Mouse (Mus musculus) forebrain, embryonic 14.5 days (tissue): ENCODE data around the gene Gcc2. TPM values are rescaled to one million over a fixed set of nuclear protein-coding genes. Genes with fewer than 3 reads are reported as not detected.
"Not testable (repeated sequence)": the region's sequence is repeated elsewhere in the genome, so short reads cannot be mapped to it uniquely, and the experiment has no call there.

Experiments
- ATAC-seq: fragments of 200-750 bp; cut with Nextera tagmentation; 2 replicates; pipeline ENCODE4 v1.8.0; 2017; ENCODE audit warnings: mild to moderate bottlenecking, moderate library complexity
- DNase-seq: peaks from one replicate; pipeline ENCODE4 v3.0.0-alpha.2; 2015; ENCODE audit warnings: low spot score
- H3K27ac ChIP-seq: fragments of 300-500 bp; sonication (generic); 2 replicates; pipeline ENCODE4 v1.5.1; 2014; ENCODE audit warnings: low read depth, mild to moderate bottlenecking, control low read depth, low read length, moderate library complexity
- H3K27me3 ChIP-seq: fragments of 300-500 bp; sonication (generic); replicated peaks from 2 replicates; pipeline ENCODE4 v1.6.1; 2014; ENCODE audit warnings: low read length, control low read depth, mixed read lengths; ENCODE audit not compliant: control insufficient read depth, insufficient read depth
- H3K36me3 ChIP-seq: fragments of 300-500 bp; sonication (generic); 2 replicates; pipeline ENCODE4 v1.6.1; 2014; ENCODE audit warnings: low read length, control low read depth; ENCODE audit not compliant: control insufficient read depth, insufficient read depth
- H3K4me1 ChIP-seq: fragments of 300-500 bp; sonication (generic); 2 replicates; pipeline ENCODE4 v1.6.1; 2014; ENCODE audit warnings: antibody characterized with exemption, low read length, control low read depth; ENCODE audit not compliant: control insufficient read depth, insufficient read depth
- H3K4me2 ChIP-seq: fragments of 300-500 bp; sonication (generic); 2 replicates; pipeline ENCODE4 v1.6.1; 2014; ENCODE audit warnings: mild to moderate bottlenecking, control low read depth, low read length
- H3K4me3 ChIP-seq: fragments of 300-500 bp; sonication (generic); 2 replicates; pipeline ENCODE4 v1.5.1; 2014; ENCODE audit warnings: low read depth, low read length, control low read depth
- H3K9ac ChIP-seq: fragments of 300-500 bp; sonication (generic); 2 replicates; pipeline ENCODE4 v1.6.1; 2014; ENCODE audit warnings: mild to moderate bottlenecking, low read length, control low read depth, moderate library complexity
- H3K9me3 ChIP-seq: fragments of 300-500 bp; sonication (generic); replicated peaks from 2 replicates; pipeline ENCODE4 v1.6.1; 2016; ENCODE audit warnings: low read length, control low read depth, mixed read lengths; ENCODE audit not compliant: control insufficient read depth
- WGBS: fragments of 180-500 bp; shearing (Covaris S2); extraction: QIAGEN DNeasy Blood & Tissue Kit; methylation state at CpG from one replicate; pipeline ENCODE4 v1.1.7; 2014; 5-methylcytosine and 5-hydroxymethylcytosine counted together
- polyA plus RNA-seq: library from polyadenylated mRNA; unstranded; fragments of >200 nt; fragmentation: Nextera tagmentation; extraction: Ambion mirVana; gene quantifications from 2 replicates; pipeline ENCODE4 v1.2.1, GENCODE M21; 2014

Gcc2 gene
- polyA plus RNA-seq, 1 experiment from 2014 or later: 56.8 TPM

GRCm38 (mm10) chr10:58214934-58215333, 40.4 kb upstream of the Gcc2 start:
- H3K4me3 ChIP-seq: no peak overlapping the region
- H3K27me3 ChIP-seq: no peaks in the 10 kb centered on the region
- H3K27ac ChIP-seq: no peak overlapping the region
- H3K4me1 ChIP-seq: no peaks in the 10 kb centered on the region
- no peak for DNase-seq
- H3K9ac ChIP-seq: no peak overlapping the region
- H3K36me3 ChIP-seq: no peaks in the 10 kb centered on the region
- H3K4me2 ChIP-seq: no peak overlapping the region
- no peak for ATAC-seq
- WGBS: 79% methylated on average over 5 of the region's 5 CpGs
- H3K9me3 ChIP-seq: no peaks in the 10 kb centered on the region

- H3K9me3 ChIP-seq: no peaks in the 10 kb centered on the region
- H3K4me1 ChIP-seq: no peaks in the 10 kb centered on the region
- no peak overlapping the region for H3K27ac ChIP-seq
- no peaks in the 10 kb centered on the region for H3K27me3 ChIP-seq
- DNase-seq: no peak
- no peak for ATAC-seq
- 87% methylated on average over 1 of the region's 1 CpGs for WGBS
- no peak overlapping the region for H3K4me2 ChIP-seq
- no peak overlapping the region for H3K4me3 ChIP-seq
- H3K9ac ChIP-seq: no peak overlapping the region
- no peaks in the 10 kb centered on the region for H3K36me3 ChIP-seq
These were observed 39.9 kb upstream of the Gcc2 start for GRCm38 (mm10) chr10:58215353-58215752.

- Histone ChIP-seq H3K27ac (no peak overlapping the region), H3K9me3 (no peaks in the 10 kb centered on the region; the same call in 1 of the 2 replicates), H3K27me3 (no peaks in the 10 kb centered on the region), H3K36me3 (no peaks in the 10 kb centered on the region), H3K4me1 (no peaks in the 10 kb centered on the region), H3K4me3 (no peak overlapping the region), H3K9ac (no peak overlapping the region), H3K4me2 (no peak overlapping the region)
- ATAC-seq (no peak), DNase-seq (no peak)
- 89% methylated on average over 3 of the region's 3 CpGs for WGBS
These were observed 37.9 kb upstream of the Gcc2 start for GRCm38 (mm10) chr10:58217366-58217765.

GRCm38 (mm10) chr10:58220726-58221125, 34.6 kb upstream of the Gcc2 start:
- Histone ChIP-seq H3K4me1 (no peaks in the 10 kb centered on the region), H3K9ac (no peak overlapping the region), H3K36me3 (no peaks in the 10 kb centered on the region), H3K27me3 (no peaks in the 10 kb centered on the region), H3K27ac (no peak overlapping the region), H3K4me2 (no peak overlapping the region), H3K4me3 (no peak overlapping the region), H3K9me3 (no peaks in the 10 kb centered on the region; the same call in 1 of the 2 replicates)
- no peak for DNase-seq
- ATAC-seq: no peak
- 86% methylated on average over 6 of the region's 6 CpGs for WGBS

- H3K9ac ChIP-seq, H3K4me2 ChIP-seq, H3K27ac ChIP-seq, ATAC-seq, H3K36me3 ChIP-seq, H3K4me1 ChIP-seq, H3K4me3 ChIP-seq, H3K9me3 ChIP-seq, H3K27me3 ChIP-seq, DNase-seq: not testable (repeated sequence)
- 86% methylated on average over 2 of the region's 2 CpGs for WGBS
These were observed 33.7 kb upstream of the Gcc2 start for GRCm38 (mm10) chr10:58221571-58221970.

GRCm38 (mm10) chr10:58223161-58223560, 32.1 kb upstream of the Gcc2 start:
- not testable (repeated sequence) for H3K4me3 ChIP-seq, DNase-seq, H3K27ac ChIP-seq, ATAC-seq, H3K9ac ChIP-seq, H3K4me1 ChIP-seq, H3K36me3 ChIP-seq, H3K27me3 ChIP-seq, H3K4me2 ChIP-seq, H3K9me3 ChIP-seq
- 87% methylated on average over 3 of the region's 6 CpGs for WGBS

- not testable (repeated sequence) for ATAC-seq, H3K4me2 ChIP-seq, H3K36me3 ChIP-seq, H3K9ac ChIP-seq, H3K27me3 ChIP-seq, H3K27ac ChIP-seq, H3K4me1 ChIP-seq, H3K4me3 ChIP-seq, H3K9me3 ChIP-seq
- peak; percentile 17 for DNase-seq
- WGBS: 87% methylated on average over 27 of the region's 31 CpGs
These were observed 31.1 kb upstream of the Gcc2 start for GRCm38 (mm10) chr10:58223972-58224805.

- not testable (repeated sequence) for ATAC-seq, H3K4me1 ChIP-seq, H3K9me3 ChIP-seq, H3K27me3 ChIP-seq, H3K27ac ChIP-seq, H3K36me3 ChIP-seq, DNase-seq, H3K9ac ChIP-seq, H3K4me2 ChIP-seq, H3K4me3 ChIP-seq
- WGBS: 85% methylated on average over 16 of the region's 18 CpGs
These were observed 30.2 kb upstream of the Gcc2 start, which contains the start of gene AW822073 for GRCm38 (mm10) chr10:58224827-58225785. AW822073 (minus strand) TSS chr10:58224930.
